Mouse (Mus musculus) cerebellum, adult 2 months (tissue): ENCODE measurements around the gene Pgpep1l.

ENCODE experiments used
- CTCF ChIP-seq: fragments of 200-500 bp; IDR thresholded peaks from 2 replicates; pipeline ENCODE4 v1.5.1; 2011; ENCODE audit warnings: low read depth, mild to moderate bottlenecking, control low read depth, low read length, moderate library complexity, borderline replicate concordance; ENCODE audit not compliant: insufficient read depth
- POLR2A ChIP-seq: fragments of 200-500 bp; IDR thresholded peaks from 2 replicates; pipeline ENCODE4 v1.6.1; 2011; ENCODE audit warnings: low read length, control low read depth, borderline replicate concordance; ENCODE audit not compliant: insufficient read depth

- TF ChIP-seq CTCF, result no peak
- TF ChIP-seq POLR2A, result no peak
Measured at GRCm38 (mm10) chr7:68305781-68306575, 41.9 kb upstream of the Pgpep1l start.
